Mouse (Mus musculus): ENCODE measurements around the gene Plekhj1. TPM values are rescaled to one million over a fixed set of nuclear protein-coding genes. Genes with fewer than 3 reads are reported as not detected.
"Not testable (repeated sequence)": the region's sequence is repeated elsewhere in the genome, so short reads cannot be mapped to it uniquely, and the experiment has no call there.

The Plekhj1 gene
- polyA plus RNA-seq, 1 experiment from 2014 or later: 83.2 TPM

DNA sequence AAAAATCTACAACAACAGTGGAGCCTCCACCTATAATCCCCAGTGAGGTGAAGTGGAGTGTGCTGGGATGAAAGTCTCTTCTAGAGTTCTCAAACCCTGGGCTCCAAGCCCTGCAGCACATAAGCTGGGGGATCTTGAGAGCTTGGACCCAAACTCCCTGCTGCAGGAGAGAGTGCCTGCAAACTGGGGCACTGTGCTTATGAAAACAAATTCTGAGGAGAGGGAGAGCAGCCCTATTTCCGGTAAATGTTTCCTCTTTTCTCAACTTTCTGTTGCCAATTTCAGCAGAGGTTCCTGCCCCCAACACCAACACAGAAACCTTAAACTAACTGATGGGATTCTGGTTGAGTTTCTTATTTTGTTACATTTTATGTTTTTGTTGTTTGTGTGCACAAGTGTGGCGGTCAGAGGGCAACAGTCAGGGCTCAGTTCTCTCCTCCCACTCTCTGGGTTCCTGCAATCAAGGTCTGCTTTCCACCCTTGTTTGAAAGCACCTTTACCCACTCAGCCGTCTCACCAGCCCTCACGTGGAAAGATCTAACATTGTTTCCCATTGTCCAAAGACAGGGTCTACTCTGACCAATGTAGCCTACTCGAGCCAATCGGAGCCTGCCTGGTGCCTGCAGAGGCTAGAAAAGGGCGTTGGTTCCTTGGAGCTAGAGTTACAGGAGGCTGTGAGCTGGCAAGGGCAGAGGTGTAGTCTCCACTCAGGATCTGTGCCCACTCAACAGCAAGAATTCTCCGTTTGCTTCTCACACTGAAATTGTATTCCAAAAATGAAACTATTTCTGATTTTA lies 25.6 kb upstream of the Plekhj1 start:
- no peaks in the 10 kb centered on the region for H3K9me3 ChIP-seq (replicated peaks)
- H3K27ac ChIP-seq (ENCODE audit: poor library complexity, severe bottlenecking): peak overlapping the region; percentile 18; the same call in 1 of the 2 replicates
- peaks cover 14% of the 10 kb centered on the region for H3K4me1 ChIP-seq (replicated peaks)
- 0 out of 2 replicates have a peak overlapping the region, but pooled peaks have one; percentile 13 for H3K9ac ChIP-seq
- WGBS: 60% methylated on average over 8 of the region's 8 CpGs
- no peak overlapping the region for H3K4me2 ChIP-seq
- no peak overlapping the region for H3K4me3 ChIP-seq
- H3K36me3 ChIP-seq: peaks cover 5% of the 10 kb centered on the region
- no peak for ATAC-seq (ENCODE audit: insufficient number of reproducible peaks, low FRiP score)
- no peaks in the 10 kb centered on the region for H3K27me3 ChIP-seq (replicated peaks)

DNA sequence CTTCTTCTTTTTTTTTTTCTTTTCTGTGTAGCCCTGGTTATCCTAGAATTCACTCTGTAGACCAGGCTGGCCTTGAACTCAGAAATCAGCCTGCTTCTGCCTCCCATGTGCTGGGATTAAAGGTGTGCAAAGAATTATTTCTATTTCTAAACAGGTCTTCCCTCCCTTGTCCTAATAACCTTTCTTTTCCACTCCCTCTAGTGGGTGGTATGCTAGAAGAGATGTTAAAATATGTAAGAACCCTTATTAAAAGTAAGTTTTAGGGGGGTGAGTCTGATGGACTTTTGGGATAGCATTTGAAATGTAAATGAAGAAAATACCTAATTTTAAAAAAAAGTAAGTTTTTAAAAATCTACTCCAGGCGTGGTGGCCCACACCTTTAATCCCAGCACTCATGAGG lies 24.9 kb upstream of the Plekhj1 start:
- H3K4me3 ChIP-seq: no peak overlapping the region
- H3K27ac ChIP-seq (ENCODE audit: poor library complexity, severe bottlenecking): no peak overlapping the region
- H3K27me3 ChIP-seq (replicated peaks): no peaks in the 10 kb centered on the region
- no peaks in the 10 kb centered on the region for H3K9me3 ChIP-seq (replicated peaks)
- H3K4me1 ChIP-seq (replicated peaks): peaks cover 12% of the 10 kb centered on the region
- H3K4me2 ChIP-seq: no peak overlapping the region
- peaks cover under 1% of the 10 kb centered on the region for H3K36me3 ChIP-seq
- no peak for ATAC-seq (ENCODE audit: insufficient number of reproducible peaks, low FRiP score)
- H3K9ac ChIP-seq: no peak overlapping the region
- WGBS: 77% methylated on average over 1 of the region's 1 CpGs

DNA sequence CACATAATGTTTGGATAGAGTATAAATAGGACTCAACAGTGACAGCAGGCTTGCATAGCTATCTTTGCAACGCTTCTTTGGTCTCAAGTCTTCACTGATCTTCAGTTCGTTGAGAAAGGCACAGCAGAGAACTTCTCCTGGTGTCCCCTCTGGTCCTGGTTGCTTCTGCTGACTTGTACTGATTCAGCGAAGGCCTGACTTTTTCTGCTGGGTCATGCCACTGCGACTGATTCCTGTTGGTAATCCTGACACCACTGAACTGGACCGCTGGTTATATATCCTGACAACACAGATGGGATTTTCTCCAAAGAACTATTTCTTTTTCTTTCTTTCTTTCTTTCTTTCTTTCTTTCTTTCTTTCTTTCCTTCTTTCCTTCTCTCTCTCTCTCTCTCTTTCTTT lies 24.1 kb upstream of the Plekhj1 start:
- Histone ChIP-seq H3K4me3 (no peak overlapping the region), H3K4me2 (no peak overlapping the region), H3K9ac (no peak overlapping the region), H3K27me3 (replicated peaks) (no peaks in the 10 kb centered on the region), H3K4me1 (replicated peaks) (peaks cover 4% of the 10 kb centered on the region; the same call in 1 of the 2 replicates), H3K9me3 (replicated peaks) (no peaks in the 10 kb centered on the region), H3K36me3 (no peaks in the 10 kb centered on the region), H3K27ac (ENCODE audit: poor library complexity, severe bottlenecking) (no peak overlapping the region)
- 83% methylated on average over 5 of the region's 5 CpGs for WGBS
- no peak for ATAC-seq (ENCODE audit: insufficient number of reproducible peaks, low FRiP score)

DNA sequence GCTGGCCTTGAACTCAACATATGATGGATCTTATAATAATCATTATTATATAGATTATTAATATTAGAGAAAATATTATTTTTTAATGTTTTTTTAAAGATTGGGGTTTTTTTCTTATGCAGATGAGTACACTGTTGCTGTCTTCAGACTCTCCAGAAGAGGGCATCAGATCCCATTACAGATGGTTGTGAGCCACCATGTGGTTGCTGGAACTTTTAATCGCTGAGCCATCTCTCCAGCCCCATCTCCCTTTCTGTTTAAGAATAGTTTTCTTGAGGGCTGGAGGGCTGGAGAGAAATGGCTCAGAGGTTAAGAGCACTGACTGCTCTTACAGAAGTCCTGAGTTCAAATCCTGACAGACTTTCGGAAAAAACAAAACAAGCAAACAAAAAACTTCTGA lies 23.6 kb upstream of the Plekhj1 start:
- 43% methylated on average over 2 of the region's 2 CpGs for WGBS
- 0 out of 2 replicates have a peak, but pooled peaks cover 2% of the 10 kb centered on the region for H3K4me1 ChIP-seq (replicated peaks)

GRCm38 (mm10) chr10:80819406-80819805 lies 21.0 kb upstream of the Plekhj1 start:
- Histone ChIP-seq H3K36me3 (no peaks in the 10 kb centered on the region), H3K27ac (ENCODE audit: poor library complexity, severe bottlenecking) (no peak overlapping the region), H3K4me2 (no peak overlapping the region), H3K9ac (no peak overlapping the region), H3K9me3 (replicated peaks) (no peaks in the 10 kb centered on the region), H3K4me3 (no peak overlapping the region), H3K4me1 (replicated peaks) (0 out of 2 replicates have a peak, but pooled peaks cover 2% of the 10 kb centered on the region), H3K27me3 (replicated peaks) (no peaks in the 10 kb centered on the region)
- WGBS: 54% methylated on average over 3 of the region's 3 CpGs
- no peak for ATAC-seq (ENCODE audit: insufficient number of reproducible peaks, low FRiP score)

More for the DNA sequence above, 23.6 kb upstream of the Plekhj1 start:
- H3K4me3 ChIP-seq: no peak overlapping the region
- H3K4me2 ChIP-seq: no peak overlapping the region
- no peak overlapping the region for H3K27ac ChIP-seq (ENCODE audit: poor library complexity, severe bottlenecking)
- H3K27me3 ChIP-seq (replicated peaks): no peaks in the 10 kb centered on the region
- H3K9me3 ChIP-seq (replicated peaks): no peaks in the 10 kb centered on the region
- no peak overlapping the region for H3K9ac ChIP-seq
- no peak for ATAC-seq (ENCODE audit: insufficient number of reproducible peaks, low FRiP score)
- H3K36me3 ChIP-seq: no peaks in the 10 kb centered on the region

GRCm38 (mm10) chr10:80818599-80819281 lies 20.3 kb upstream of the Plekhj1 start:
- Histone ChIP-seq H3K27ac (ENCODE audit: poor library complexity, severe bottlenecking) (no peak overlapping the region), H3K4me3 (no peak overlapping the region), H3K36me3 (no peaks in the 10 kb centered on the region), H3K9ac (no peak overlapping the region), H3K4me2 (no peak overlapping the region), H3K4me1 (replicated peaks) (0 out of 2 replicates have a peak, but pooled peaks cover 2% of the 10 kb centered on the region), H3K9me3 (replicated peaks) (no peaks in the 10 kb centered on the region), H3K27me3 (replicated peaks) (no peaks in the 10 kb centered on the region)
- WGBS: 57% methylated on average over 6 of the region's 6 CpGs
- peak; percentile 72; the same call in 1 of the 2 replicates for ATAC-seq (ENCODE audit: insufficient number of reproducible peaks, low FRiP score)

DNA sequence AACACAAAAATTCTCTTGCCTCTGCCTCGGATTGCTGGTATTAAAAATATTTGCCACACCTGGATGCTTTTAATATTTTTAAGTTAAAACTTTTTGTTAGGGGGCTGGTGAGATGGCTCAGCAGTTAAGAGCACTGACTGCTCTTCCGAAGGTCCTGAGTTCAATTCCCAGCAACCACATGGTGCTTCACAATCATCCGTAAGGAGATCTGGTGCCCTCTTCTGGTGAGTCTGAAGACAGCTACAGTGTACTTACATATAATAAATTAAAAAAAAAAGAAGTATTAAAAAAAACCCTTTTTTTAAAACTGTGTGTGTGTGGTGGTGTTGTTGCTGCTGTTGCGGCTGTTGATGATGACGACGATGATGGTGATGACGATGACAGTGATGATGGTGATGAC lies 19.5 kb upstream of the Plekhj1 start:
- H3K9ac ChIP-seq; H3K27me3 ChIP-seq (replicated peaks); H3K4me1 ChIP-seq (replicated peaks); H3K36me3 ChIP-seq; H3K9me3 ChIP-seq (replicated peaks); ATAC-seq (ENCODE audit: insufficient number of reproducible peaks, low FRiP score); H3K4me2 ChIP-seq; H3K4me3 ChIP-seq; H3K27ac ChIP-seq (ENCODE audit: poor library complexity, severe bottlenecking): not testable (repeated sequence)
- WGBS: 81% methylated on average over 7 of the region's 7 CpGs

GRCm38 (mm10) chr10:80817164-80817563 lies 18.7 kb upstream of the Plekhj1 start:
- Histone ChIP-seq H3K9me3 (replicated peaks) (no peaks in the 10 kb centered on the region), H3K4me3 (no peak overlapping the region), H3K4me2 (no peak overlapping the region), H3K4me1 (replicated peaks) (peaks cover 10% of the 10 kb centered on the region), H3K27ac (ENCODE audit: poor library complexity, severe bottlenecking) (no peak overlapping the region), H3K36me3 (no peaks in the 10 kb centered on the region), H3K9ac (no peak overlapping the region), H3K27me3 (replicated peaks) (peaks cover 12% of the 10 kb centered on the region; the same call in 1 of the 2 replicates)
- no peak for ATAC-seq (ENCODE audit: insufficient number of reproducible peaks, low FRiP score)
- 58% methylated on average over 2 of the region's 2 CpGs for WGBS

DNA sequence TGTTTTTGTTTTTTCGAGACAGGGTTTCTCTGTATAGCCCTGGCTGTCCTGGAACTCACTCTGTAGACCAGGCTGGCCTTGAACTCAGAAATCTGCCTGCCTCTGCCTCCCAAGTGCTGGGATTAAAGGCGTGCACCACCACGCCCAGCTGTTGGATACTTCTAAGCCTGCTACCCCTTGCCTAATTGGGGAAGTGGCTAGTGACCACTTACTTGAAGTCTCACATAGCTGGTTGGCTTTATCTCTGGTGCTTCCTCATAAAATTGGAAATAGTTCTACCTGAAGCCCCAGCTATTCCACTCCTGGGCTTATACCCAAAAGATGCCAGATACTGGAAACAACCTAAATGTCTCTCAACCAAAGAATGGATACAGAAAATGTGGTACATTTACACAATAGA lies 17.9 kb upstream of the Plekhj1 start:
- ATAC-seq (ENCODE audit: insufficient number of reproducible peaks, low FRiP score); H3K27ac ChIP-seq (ENCODE audit: poor library complexity, severe bottlenecking); H3K9ac ChIP-seq; H3K9me3 ChIP-seq (replicated peaks); H3K4me3 ChIP-seq; H3K4me2 ChIP-seq; H3K36me3 ChIP-seq: not testable (repeated sequence)
- H3K4me1 ChIP-seq (replicated peaks): peaks cover 12% of the 10 kb centered on the region
- peaks cover 15% of the 10 kb centered on the region; the same call in 1 of the 2 replicates for H3K27me3 ChIP-seq (replicated peaks)
- 75% methylated on average over 3 of the region's 3 CpGs for WGBS

GRCm38 (mm10) chr10:80814800-80815199 lies 16.4 kb upstream of the Plekhj1 start:
- Histone ChIP-seq H3K27ac (ENCODE audit: poor library complexity, severe bottlenecking) (no peak overlapping the region), H3K9ac (no peak overlapping the region), H3K4me3 (no peak overlapping the region), H3K4me2 (no peak overlapping the region), H3K4me1 (replicated peaks) (peaks cover 21% of the 10 kb centered on the region), H3K9me3 (replicated peaks) (no peaks in the 10 kb centered on the region), H3K36me3 (no peaks in the 10 kb centered on the region), H3K27me3 (replicated peaks) (peaks cover 20% of the 10 kb centered on the region; the same call in 1 of the 2 replicates)
- ATAC-seq (ENCODE audit: insufficient number of reproducible peaks, low FRiP score): no peak
- 61% methylated on average over 7 of the region's 7 CpGs for WGBS

DNA sequence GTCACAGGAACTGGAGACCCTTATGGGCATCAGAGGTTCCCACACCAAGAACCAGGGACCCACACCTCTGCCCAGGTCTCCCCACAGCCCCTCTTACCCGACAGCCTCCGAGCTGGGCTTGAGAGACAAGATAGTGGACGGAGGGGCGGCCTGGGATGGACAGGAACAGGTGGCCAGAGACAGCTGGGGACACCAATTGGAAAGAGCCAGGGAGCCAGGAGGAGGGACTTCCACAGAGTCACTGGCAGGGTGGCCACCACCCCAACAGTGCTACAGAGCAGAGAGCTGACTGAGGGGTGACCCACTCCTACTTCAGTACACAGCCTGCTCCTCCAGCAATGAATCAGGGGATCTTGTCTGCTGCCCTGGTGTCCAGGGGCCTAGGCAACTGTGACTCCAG lies 14.9 kb upstream of the Plekhj1 start, which contains the start of gene Jsrp1:
TSS of gene Jsrp1 (minus strand) at position 133 of the 400 bp plus-strand sequence.
- Histone ChIP-seq H3K27ac (ENCODE audit: poor library complexity, severe bottlenecking) (no peak within 1 kb of the TSS), H3K9me3 (replicated peaks) (no peaks in the 10 kb centered on the region), H3K36me3 (no peaks in the 10 kb centered on the region), H3K4me2 (no peak within 1 kb of the TSS), H3K4me1 (replicated peaks) (peaks cover 31% of the 10 kb centered on the region), H3K27me3 (replicated peaks) (peaks cover 24% of the 10 kb centered on the region; the same call in 1 of the 2 replicates), H3K9ac (peak within 1 kb of the TSS; percentile 51), H3K4me3 (no peak within 1 kb of the TSS)
- 70% methylated on average over 4 of the region's 4 CpGs for WGBS
- no peak for ATAC-seq (ENCODE audit: insufficient number of reproducible peaks, low FRiP score)

Measured in heart, embryonic 12.5 days (tissue).